ENCODE assay signal across 8 mouse cellular contexts in genomic region chr6:56714186-56714573, GRCm38 (mm10). TPM values are rescaled to one million over a fixed set of nuclear protein-coding genes. Genes with fewer than 3 reads are reported as not detected.
DNase-seq lines count a peak whose midpoint lies in the region; ATAC-seq and TF ChIP-seq lines count a peak whose summit lies in the region.

No protein-coding gene starts in this region.

- DNase-seq in layer of hippocampus, adult 2 months (ENCODE audit: low spot score in 2 of 2): no peak
- no peak for DNase-seq in layer of hippocampus, adult 8-10 months (ENCODE audit: low spot score in 2 of 2)
- DNase-seq in embryonic facial prominence, embryonic 14.5 days (ENCODE audit: low spot score): no peak
- no peak for DNase-seq in intestine, embryonic 14.5 days (ENCODE audit: low spot score)
- no peak for DNase-seq in midbrain, postnatal 0 days (ENCODE audit: low spot score)
- no peak for DNase-seq in right cerebral cortex, postnatal 4 days
- DNase-seq in frontal cortex, postnatal 36 days (ENCODE audit: low spot score in 2 of 2): no peak

- H3K4me1 ChIP-seq in embryonic facial prominence, embryonic 14.5 days (ENCODE audit: control insufficient read depth, insufficient read depth, low read length): peaks cover 11% of the 10 kb centered on the region
- peaks cover 12% of the 10 kb centered on the region for H3K4me1 ChIP-seq in intestine, embryonic 14.5 days (replicated peaks; ENCODE audit: control insufficient read depth, insufficient read depth, low read length)
- peaks cover 2% of the 10 kb centered on the region; the same call in 1 of the 2 replicates for H3K4me1 ChIP-seq in midbrain, postnatal 0 days (ENCODE audit: insufficient read depth, low read length)

- H3K36me3 ChIP-seq in embryonic facial prominence, embryonic 14.5 days (ENCODE audit: control insufficient read depth, insufficient read depth, low read length): no peaks in the 10 kb centered on the region
- no peaks in the 10 kb centered on the region for H3K36me3 ChIP-seq in intestine, embryonic 14.5 days (ENCODE audit: control insufficient read depth, insufficient read depth, low read length)
- H3K36me3 ChIP-seq in midbrain, postnatal 0 days (ENCODE audit: insufficient read depth, low read length): no peaks in the 10 kb centered on the region

- H3K4me2 ChIP-seq in embryonic facial prominence, embryonic 14.5 days (ENCODE audit: low read depth, low read length): peak overlapping the region; percentile 72
- H3K4me2 ChIP-seq in intestine, embryonic 14.5 days (ENCODE audit: low read length): peak overlapping the region; percentile 75
- peak overlapping the region; percentile 62 for H3K4me2 ChIP-seq in midbrain, postnatal 0 days (ENCODE audit: low read depth, low read length, poor library complexity, severe bottlenecking)

- H3K27me3 ChIP-seq in embryonic facial prominence, embryonic 14.5 days (replicated peaks; ENCODE audit: control insufficient read depth, insufficient read depth, low read length): no peaks in the 10 kb centered on the region
- H3K27me3 ChIP-seq in intestine, embryonic 14.5 days (replicated peaks; ENCODE audit: control insufficient read depth, insufficient read depth, low read length): no peaks in the 10 kb centered on the region
- no peaks in the 10 kb centered on the region for H3K27me3 ChIP-seq in midbrain, postnatal 0 days (ENCODE audit: insufficient read depth, low read length)

- ATAC-seq in embryonic facial prominence, embryonic 14.5 days (ENCODE audit: low read depth): no peak
- no peak for ATAC-seq in intestine, embryonic 14.5 days (replicated peaks; ENCODE audit: low FRiP score, low TSS enrichment, low read depth)
- ATAC-seq in midbrain, postnatal 0 days (ENCODE audit: low FRiP score): no peak
- ATAC-seq in activated CD4-positive, CD25-positive, alpha-beta regulatory T cell, adult 4 months: no peak

- 49% methylated on average over 7 of the region's 7 CpGs for WGBS in embryonic facial prominence, embryonic 14.5 days
- 47% methylated on average over 7 of the region's 7 CpGs for WGBS in intestine, embryonic 14.5 days
- WGBS in midbrain, postnatal 0 days: 41% methylated on average over 7 of the region's 7 CpGs

- peak overlapping the region; percentile 99 for H3K4me3 ChIP-seq in layer of hippocampus, adult 2 months
- peak overlapping the region; percentile 73 for H3K4me3 ChIP-seq in embryonic facial prominence, embryonic 14.5 days (ENCODE audit: low read depth, low read length)
- peak overlapping the region; percentile 81 for H3K4me3 ChIP-seq in intestine, embryonic 14.5 days (ENCODE audit: low read depth, low read length)
- peak overlapping the region; percentile 82 for H3K4me3 ChIP-seq in midbrain, postnatal 0 days (ENCODE audit: low read depth, low read length)

- TF ChIP-seq CTCF in layer of hippocampus, adult 2 months (conservative IDR thresholded peaks at IDR 0.05): no peak
- TF ChIP-seq CTCF in midbrain, postnatal 0 days (IDR thresholded peaks at IDR 0.05): no peak

- 0 out of 2 replicates have a peak overlapping the region, but pooled peaks have one; percentile 78 for H3K9ac ChIP-seq in embryonic facial prominence, embryonic 14.5 days (ENCODE audit: low read depth, low read length)
- H3K9ac ChIP-seq in intestine, embryonic 14.5 days (ENCODE audit: low read length): no peak overlapping the region
- H3K9ac ChIP-seq in midbrain, postnatal 0 days (replicated peaks; ENCODE audit: low read length, poor library complexity, severe bottlenecking): peak overlapping the region; percentile 80; the same call in 1 of the 2 replicates

- H3K9me3 ChIP-seq in embryonic facial prominence, embryonic 14.5 days (ENCODE audit: control insufficient read depth, low read length): no peaks in the 10 kb centered on the region
- H3K9me3 ChIP-seq in intestine, embryonic 14.5 days (ENCODE audit: control insufficient read depth, low read length): no peaks in the 10 kb centered on the region
- no peaks in the 10 kb centered on the region for H3K9me3 ChIP-seq in midbrain, postnatal 0 days (ENCODE audit: low read length)

- H3K27ac ChIP-seq in layer of hippocampus, adult 2 months: peak overlapping the region; percentile 61
- H3K27ac ChIP-seq in embryonic facial prominence, embryonic 14.5 days (replicated peaks; ENCODE audit: low read depth, low read length): peak overlapping the region; percentile 95
- H3K27ac ChIP-seq in intestine, embryonic 14.5 days (ENCODE audit: low read depth): no peak overlapping the region
- peak overlapping the region; percentile 93 for H3K27ac ChIP-seq in midbrain, postnatal 0 days (ENCODE audit: low read depth, low read length)

RNA-seq across cellular contexts. Expression of gene Avl9, which starts 0.5 kb away (rescaled TPM):
- total RNA-seq in layer of hippocampus, adult 2 months (2021): 10 to 100 TPM; 42.5 to 44.4 TPM
- 10 to 100 TPM; 39.9 to 53.0 (median 47.3) TPM for total RNA-seq in layer of hippocampus, adult 8-10 months (2022)
- polyA plus RNA-seq in embryonic facial prominence, embryonic 14.5 days (2014; fragmentation: Nextera tagmentation; extraction: Ambion mirVana): 13.1 and 14.6 TPM in 2 replicates
- 18.2 and 18.8 TPM in 2 replicates for polyA plus RNA-seq in intestine, embryonic 14.5 days (2014; fragmentation: Nextera tagmentation; extraction: Ambion mirVana)
- total RNA-seq in midbrain, postnatal 0 days (2014; rRNA removed): 46.9 and 59.3 TPM in 2 replicates
- 15.6 and 19.7 TPM in 2 replicates for polyA plus RNA-seq in midbrain, postnatal 0 days (2015; fragmentation: Nextera tagmentation; extraction: Ambion mirVana)
- polyA plus RNA-seq in activated CD4-positive, CD25-positive, alpha-beta regulatory T cell, adult 4 months (2017; shearing (Covaris generic)): 10 to 100 TPM; 10.8 to 15.2 TPM

RNA-seq across cellular contexts. Expression of gene Lsm5, which starts 9.7 kb away (rescaled TPM):
- 10 to 100 TPM; 12.7 to 14.3 TPM for total RNA-seq in layer of hippocampus, adult 2 months (2021)
- 10 to 100 TPM in 3 of 4 experiments, 1 to 10 TPM in 1; 8.4 to 20.5 (median 15.1) TPM for total RNA-seq in layer of hippocampus, adult 8-10 months (2022)
- 122 and 133 TPM in 2 replicates for polyA plus RNA-seq in embryonic facial prominence, embryonic 14.5 days (2014; fragmentation: Nextera tagmentation; extraction: Ambion mirVana)
- 146 TPM in 2 replicates for polyA plus RNA-seq in intestine, embryonic 14.5 days (2014; fragmentation: Nextera tagmentation; extraction: Ambion mirVana)
- 36.8 and 44.7 TPM in 2 replicates for total RNA-seq in midbrain, postnatal 0 days (2014; rRNA removed)
- 84.3 and 90.5 TPM in 2 replicates for polyA plus RNA-seq in midbrain, postnatal 0 days (2015; fragmentation: Nextera tagmentation; extraction: Ambion mirVana)
- polyA plus RNA-seq in activated CD4-positive, CD25-positive, alpha-beta regulatory T cell, adult 4 months (2017; shearing (Covaris generic)): 100 to 1,000 TPM; 130 to 157 TPM
